Mouse (Mus musculus) stomach, embryonic 14.5 days (tissue): ENCODE results near the gene Tmem161a. TPM values are rescaled to one million over a fixed set of nuclear protein-coding genes. Genes with fewer than 3 reads are reported as not detected.

Experiments
- ATAC-seq: fragments of 200-750 bp; cut with Nextera tagmentation; 2 replicates; pipeline ENCODE4 v1.8.0; 2017; ENCODE audit warnings: low read depth, moderate TSS enrichment; ENCODE audit not compliant: insufficient number of reproducible peaks, insufficient read depth, low FRiP score
- H3K27ac ChIP-seq: fragments of 300-500 bp; sonication (generic); 2 replicates; pipeline ENCODE4 v1.5.1; 2014; ENCODE audit warnings: mild to moderate bottlenecking, low read length, moderate library complexity, mixed read lengths
- H3K27me3 ChIP-seq: fragments of 300-500 bp; sonication (generic); 2 replicates; pipeline ENCODE4 v1.6.1; 2014; ENCODE audit warnings: low read length, control low read depth, mixed read lengths; ENCODE audit not compliant: control insufficient read depth, insufficient read depth
- H3K36me3 ChIP-seq: fragments of 300-500 bp; sonication (generic); 2 replicates; pipeline ENCODE4 v1.6.1; 2014; ENCODE audit warnings: mild to moderate bottlenecking, control low read depth, low read length, moderate library complexity, mixed read lengths; ENCODE audit not compliant: control insufficient read depth, insufficient read depth
- H3K4me1 ChIP-seq: fragments of 300-500 bp; sonication (generic); 2 replicates; pipeline ENCODE4 v1.6.1; 2014; ENCODE audit warnings: low read length, control low read depth, mixed read lengths; ENCODE audit not compliant: control insufficient read depth, insufficient read depth
- H3K4me2 ChIP-seq: fragments of 300-500 bp; sonication (generic); replicated peaks from 2 replicates; pipeline ENCODE4 v1.6.1; 2014; ENCODE audit warnings: low read depth, low read length, control low read depth
- H3K4me3 ChIP-seq: fragments of 300-500 bp; sonication (generic); 2 replicates; pipeline ENCODE4 v1.5.1; 2014; ENCODE audit warnings: low read depth, low read length, control low read depth
- H3K9ac ChIP-seq: fragments of 300-500 bp; sonication (generic); replicated peaks from 2 replicates; pipeline ENCODE4 v1.6.1; 2014; ENCODE audit warnings: low read depth, mild to moderate bottlenecking, control low read depth, low read length, moderate library complexity, mixed read lengths
- H3K9me3 ChIP-seq: fragments of 300-500 bp; sonication (generic); 2 replicates; pipeline ENCODE4 v1.6.1; 2016; ENCODE audit warnings: low read depth, low read length, control low read depth; ENCODE audit not compliant: control insufficient read depth
- WGBS: fragments of 180-500 bp; shearing (Covaris S2); extraction: QIAGEN DNeasy Blood & Tissue Kit; methylation state at CpG from one replicate; pipeline ENCODE4 v1.1.7; 2014; 5-methylcytosine and 5-hydroxymethylcytosine counted together
- polyA plus RNA-seq: library from polyadenylated mRNA; unstranded; fragments of >200 nt; fragmentation: Nextera tagmentation; extraction: Ambion mirVana; gene quantifications from 2 replicates; pipeline ENCODE4 v1.2.1, GENCODE M21; 2014

The Tmem161a gene
- polyA plus RNA-seq, 1 experiment from 2014 or later = 45.3 TPM

DNA sequence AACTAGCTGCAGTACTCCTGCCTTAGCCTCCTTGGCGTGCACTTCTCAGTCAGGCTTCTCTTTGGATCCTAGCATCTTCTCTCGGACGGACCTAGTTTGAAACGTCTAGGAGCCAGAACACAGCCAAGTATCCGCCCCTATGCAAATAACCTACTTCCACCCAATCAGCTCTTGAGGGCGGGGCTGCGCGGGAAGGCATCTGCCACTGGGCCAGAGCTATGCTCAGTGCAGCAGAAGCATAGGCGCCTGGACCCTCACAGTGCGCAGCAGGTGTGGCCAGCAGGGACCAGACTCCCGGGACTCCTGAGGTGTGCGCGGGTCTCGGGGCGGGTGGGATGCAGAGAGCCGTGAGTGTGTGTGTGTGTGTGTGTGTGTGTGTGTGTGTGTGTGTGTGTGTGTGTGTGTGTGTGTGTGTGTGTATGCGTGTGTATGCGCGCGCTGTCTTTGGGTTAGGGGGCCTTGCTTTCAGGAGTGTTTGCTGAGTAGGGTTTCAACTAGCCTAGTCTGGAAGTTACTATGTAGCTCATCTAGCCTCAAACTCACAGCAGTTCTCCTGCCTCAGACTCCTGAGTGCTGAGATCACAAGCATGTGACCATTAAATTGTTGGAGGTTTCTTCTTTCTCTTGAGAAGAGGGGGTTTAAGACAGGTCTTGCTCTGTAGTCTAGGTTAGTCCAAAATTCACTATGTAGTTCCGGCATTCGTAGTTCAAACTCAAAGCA lies 19.5 kb upstream of the Tmem161a start:
- peak; percentile 96 for ATAC-seq

DNA sequence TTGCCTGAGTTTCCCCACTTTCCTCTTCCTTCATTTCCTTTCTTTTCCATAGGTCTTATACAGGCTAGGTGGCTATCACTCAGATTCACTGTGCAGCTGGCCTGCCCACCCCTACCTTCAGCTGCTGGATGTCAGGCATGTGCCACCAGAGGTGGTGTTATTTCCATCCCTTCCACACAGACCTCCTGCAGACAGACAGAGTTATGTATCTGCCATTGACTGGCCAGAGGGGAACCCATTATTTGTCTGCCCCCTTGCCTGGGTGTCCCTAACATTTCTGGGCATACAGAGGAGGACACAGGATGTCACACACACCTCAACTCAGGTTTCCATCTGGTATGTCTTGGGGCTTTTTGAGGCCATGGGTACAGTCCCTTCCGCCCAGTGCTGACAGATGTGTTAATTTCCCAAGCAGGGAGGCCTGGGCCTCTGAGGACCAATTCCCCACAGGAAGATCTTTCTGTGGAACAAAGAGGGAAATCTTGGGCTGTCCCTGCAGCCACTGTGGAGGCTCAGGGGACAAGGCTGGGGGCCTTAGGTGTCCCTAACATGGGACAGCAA lies 14.8 kb upstream of the Tmem161a start:
- Histone ChIP-seq H3K27ac (no peak overlapping the region), H3K4me3 (no peak overlapping the region), H3K4me1 (no peaks in the 10 kb centered on the region), H3K36me3 (no peaks in the 10 kb centered on the region), H3K27me3 (no peaks in the 10 kb centered on the region), H3K9ac (no peak overlapping the region), H3K9me3 (no peaks in the 10 kb centered on the region), H3K4me2 (no peak overlapping the region)
- WGBS = 91% methylated on average over 1 of the region's 1 CpGs
- no peak for ATAC-seq

More for the DNA sequence above, 19.5 kb upstream of the Tmem161a start:
- no peak overlapping the region for H3K9ac ChIP-seq
- no peaks in the 10 kb centered on the region for H3K27me3 ChIP-seq
- H3K4me2 ChIP-seq = 0 out of 2 replicates have a peak overlapping the region, but pooled peaks have one; percentile 18
- 15% methylated on average over 22 of the region's 22 CpGs for WGBS
- no peaks in the 10 kb centered on the region for H3K4me1 ChIP-seq
- no peak overlapping the region for H3K27ac ChIP-seq
- no peaks in the 10 kb centered on the region for H3K36me3 ChIP-seq
- H3K9me3 ChIP-seq = no peaks in the 10 kb centered on the region
- H3K4me3 ChIP-seq = no peak overlapping the region

- Histone ChIP-seq H3K36me3 (no peaks in the 10 kb centered on the region), H3K27ac (no peak overlapping the region), H3K4me1 (no peaks in the 10 kb centered on the region), H3K9ac (peak overlapping the region; percentile 21; the same call in 1 of the 2 replicates), H3K4me2 (peak overlapping the region; percentile 64), H3K27me3 (no peaks in the 10 kb centered on the region), H3K4me3 (peak overlapping the region; percentile 45), H3K9me3 (no peaks in the 10 kb centered on the region)
- WGBS = 10% methylated on average over 38 of the region's 40 CpGs
- peak; percentile 85 for ATAC-seq
Observed at GRCm38 (mm10) chr8:70158069-70158853, 13.9 kb upstream of the Tmem161a start.

DNA sequence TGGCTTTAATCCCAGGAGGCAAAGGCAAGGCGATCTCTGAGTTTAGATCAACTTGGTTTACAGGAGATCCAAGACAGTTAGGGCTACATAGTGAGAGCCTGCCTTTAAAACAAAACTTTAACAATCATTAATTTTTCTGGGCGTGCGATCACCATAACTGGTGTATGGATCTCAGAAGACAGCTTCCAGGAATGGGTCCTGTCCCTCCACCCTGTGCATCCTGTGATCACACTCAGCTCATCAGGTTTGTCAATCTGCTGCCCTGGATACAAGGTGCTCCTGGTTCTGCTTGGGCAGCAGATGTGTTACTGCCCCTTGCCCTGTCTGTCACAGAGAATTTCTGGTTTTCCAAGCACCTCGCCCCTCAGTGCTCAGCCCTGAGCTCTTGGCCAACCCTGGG lies 12.9 kb upstream of the Tmem161a start:
- H3K27me3 ChIP-seq = no peaks in the 10 kb centered on the region
- no peak for ATAC-seq
- no peak overlapping the region for H3K4me3 ChIP-seq
- no peaks in the 10 kb centered on the region for H3K36me3 ChIP-seq
- H3K27ac ChIP-seq = no peak overlapping the region
- no peaks in the 10 kb centered on the region for H3K4me1 ChIP-seq
- H3K9ac ChIP-seq = no peak overlapping the region
- no peaks in the 10 kb centered on the region for H3K9me3 ChIP-seq
- H3K4me2 ChIP-seq = no peak overlapping the region
- 81% methylated on average over 4 of the region's 4 CpGs for WGBS

GRCm38 (mm10) chr8:70160015-70160414 lies 12.1 kb upstream of the Tmem161a start:
- no peaks in the 10 kb centered on the region for H3K9me3 ChIP-seq
- no peaks in the 10 kb centered on the region for H3K36me3 ChIP-seq
- no peak for ATAC-seq
- no peak overlapping the region for H3K4me3 ChIP-seq
- no peak overlapping the region for H3K27ac ChIP-seq
- 64% methylated on average over 13 of the region's 13 CpGs for WGBS
- no peak overlapping the region for H3K9ac ChIP-seq
- no peak overlapping the region for H3K4me2 ChIP-seq
- no peaks in the 10 kb centered on the region for H3K27me3 ChIP-seq
- no peaks in the 10 kb centered on the region for H3K4me1 ChIP-seq

- WGBS = 78% methylated on average over 3 of the region's 3 CpGs
Observed at GRCm38 (mm10) chr8:70163316-70163715, 8.8 kb upstream of the Tmem161a start.

GRCm38 (mm10) chr8:70166504-70167110 lies 5.5 kb upstream of the Tmem161a start:
- Histone ChIP-seq H3K36me3 (no peaks in the 10 kb centered on the region), H3K27me3 (0 out of 2 replicates have a peak, but pooled peaks cover 4% of the 10 kb centered on the region), H3K9me3 (no peaks in the 10 kb centered on the region), H3K4me2 (peak overlapping the region; percentile 40), H3K27ac (no peak overlapping the region), H3K4me1 (0 out of 2 replicates have a peak, but pooled peaks cover 3% of the 10 kb centered on the region), H3K9ac (no peak overlapping the region), H3K4me3 (peak overlapping the region; percentile 9; the same call in 1 of the 2 replicates)
- peak; percentile 77; the same call in 1 of the 2 replicates for ATAC-seq
- 2% methylated on average over 21 of the region's 21 CpGs for WGBS

More at GRCm38 (mm10) chr8:70163316-70163715, 8.8 kb upstream of the Tmem161a start:
- Histone ChIP-seq H3K4me1 (0 out of 2 replicates have a peak, but pooled peaks cover 3% of the 10 kb centered on the region), H3K9ac (no peak overlapping the region), H3K27me3 (0 out of 2 replicates have a peak, but pooled peaks cover 4% of the 10 kb centered on the region), H3K36me3 (no peaks in the 10 kb centered on the region), H3K27ac (no peak overlapping the region), H3K4me3 (no peak overlapping the region), H3K9me3 (no peaks in the 10 kb centered on the region), H3K4me2 (no peak overlapping the region)
- no peak for ATAC-seq

- Histone ChIP-seq H3K4me1 (peaks cover 10% of the 10 kb centered on the region), H3K9ac (no peak overlapping the region), H3K4me2 (no peak overlapping the region), H3K27me3 (0 out of 2 replicates have a peak, but pooled peaks cover 4% of the 10 kb centered on the region), H3K27ac (no peak overlapping the region), H3K9me3 (no peaks in the 10 kb centered on the region), H3K36me3 (no peaks in the 10 kb centered on the region), H3K4me3 (no peak overlapping the region)
- ATAC-seq = no peak
- 73% methylated on average over 3 of the region's 3 CpGs for WGBS
Observed at GRCm38 (mm10) chr8:70170116-70170515, 2.0 kb upstream of the Tmem161a start.
